Mouse (Mus musculus) heart, postnatal 0 days (tissue): ENCODE results near the gene Mapk7.

Experiments used
- CTCF ChIP-seq: IDR thresholded peaks from 2 replicates; pipeline ENCODE4 v1.5.1; 2016; ENCODE audit warnings: antibody characterized with exemption, control low read depth, low read depth
- EP300 ChIP-seq: IDR thresholded peaks from 2 replicates; pipeline ENCODE4 v1.6.1; 2016; ENCODE audit warnings: antibody characterized with exemption, low read depth

DNA sequence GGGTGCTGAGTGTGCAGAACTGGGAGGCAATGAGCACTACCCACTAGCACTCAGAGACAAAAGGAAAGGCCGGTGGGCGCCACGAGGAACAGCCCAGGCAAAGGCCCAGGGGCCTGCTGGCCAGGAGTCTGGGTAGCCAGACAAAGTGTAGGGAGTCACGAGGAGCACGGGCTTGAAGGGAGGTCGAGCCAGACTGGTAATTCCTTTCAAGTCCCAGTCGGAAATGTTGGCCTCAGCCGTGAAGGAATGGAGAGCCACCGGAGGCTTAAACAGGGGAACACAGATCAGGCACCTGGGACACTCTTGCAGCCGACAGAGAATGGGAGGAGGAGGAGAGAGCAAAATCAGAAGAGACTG is 10.0 kb downstream of the Mapk7 start:
- TF ChIP-seq CTCF (no peak), EP300 (no peak)
